Mouse (Mus musculus) CD4-positive naive resting alpha-beta T cell, adult 57 days (primary cell): ENCODE measurements around the gene Sympk. TPM values are rescaled to one million over a fixed set of nuclear protein-coding genes. Genes with fewer than 3 reads are reported as not detected.

ENCODE experiments used
- total RNA-seq: library from RNA; stranded (reverse); gene quantifications from one replicate; pipeline ENCODE4 v1.2.4, GENCODE M21; 2023

Gene Sympk
- 102 TPM for total RNA-seq

GRCm38 (mm10) chr7:19024096-19024506, at the start of gene Sympk:
Gene Sympk (plus strand): TSS chr7:19024377.

GRCm38 (mm10) chr7:18987100-18987499, 37.1 kb upstream of the Sympk start, which contains the start of gene Nanos2:
Gene Nanos2 (plus strand): TSS chr7:18987400.

GRCm38 (mm10) chr7:18990601-18991295, 33.4 kb upstream of the Sympk start, which contains the start of gene Mypop:
Gene Mypop (plus strand): TSS chr7:18991245.

GRCm38 (mm10) chr7:19003902-19004630, 20.1 kb upstream of the Sympk start, which contains the start of gene Irf2bp1:
Gene Irf2bp1 (plus strand): TSS chr7:19004044.

GRCm38 (mm10) chr7:19023357-19023814, 791 bp upstream of the Sympk start, which contains the start of gene Foxa3:
Gene Foxa3 (minus strand): TSS chr7:19023538.

GRCm38 (mm10) chr7:19054047-19054776, 30.0 kb downstream of the Sympk start, which contains the start of gene Rsph6a:
Gene Rsph6a (plus strand): TSS chr7:19054690.

GRCm38 (mm10) chr7:19075723-19076585, 51.8 kb downstream of the Sympk start, which contains the start of gene Dmwd:
Gene Dmwd (plus strand): TSS chr7:19076227.

GRCm38 (mm10) chr7:19083701-19084100, 59.5 kb downstream of the Sympk start, which contains the start of gene Dmpk:
Gene Dmpk (plus strand): TSS chr7:19083849.

GRCm38 (mm10) chr7:19094471-19094825, 70.3 kb downstream of the Sympk start, which contains the start of gene Six5:
Gene Six5 (plus strand): TSS chr7:19094594.

Other genes starting within 250 kb of the Sympk start
- not detected for gene Psg19, start 225.9 kb upstream of the Sympk start, total RNA-seq
- not detected for gene Psg17, start 202.8 kb upstream of the Sympk start, total RNA-seq
- 0.21 TPM for gene Mill2, start 184.4 kb upstream of the Sympk start, total RNA-seq
- gene Pglyrp1, start 153.0 kb upstream of the Sympk start, total RNA-seq: 14.8 TPM
- gene Ccdc61, start 114.0 kb upstream of the Sympk start, total RNA-seq: 24.9 TPM
- gene Nova2, start 98.5 kb upstream of the Sympk start, total RNA-seq: not detected
- gene Nanos2, start 37.0 kb upstream of the Sympk start, total RNA-seq: not detected
- 1.2 TPM for gene Mypop, start 33.1 kb upstream of the Sympk start, total RNA-seq
- gene Irf2bp1, start 20.3 kb upstream of the Sympk start, total RNA-seq: 30.5 TPM
- not detected for gene Foxa3, start 839 bp upstream of the Sympk start, total RNA-seq
- 0.35 TPM for gene Rsph6a, start 30.3 kb downstream of the Sympk start, total RNA-seq
- 0.92 TPM for gene Dmwd, start 51.9 kb downstream of the Sympk start, total RNA-seq
- 2.2 TPM for gene Dmpk, start 59.5 kb downstream of the Sympk start, total RNA-seq
- gene Six5, start 70.2 kb downstream of the Sympk start, total RNA-seq: 0.50 TPM
- not detected for gene Gm4969, start 94.0 kb downstream of the Sympk start, total RNA-seq
- 22.5 TPM for gene Fbxo46, start 95.5 kb downstream of the Sympk start, total RNA-seq
- gene Qpctl, start 124.9 kb downstream of the Sympk start, total RNA-seq: 14.9 TPM
- 85.5 TPM for gene Snrpd2, start 125.3 kb downstream of the Sympk start, total RNA-seq
- gene Gipr, start 141.8 kb downstream of the Sympk start, total RNA-seq: not detected
- 21.9 TPM for gene Eml2, start 152.0 kb downstream of the Sympk start, total RNA-seq
- gene Gpr4, start 188.2 kb downstream of the Sympk start, total RNA-seq: not detected
- 42.7 TPM for gene Opa3, start 204.0 kb downstream of the Sympk start, total RNA-seq
- gene Vasp, start 247.4 kb downstream of the Sympk start, total RNA-seq: 277 TPM